Mouse (Mus musculus) embryonic facial prominence, embryonic 12.5 days (tissue): ENCODE measurements around the gene Fndc1. TPM values are rescaled to one million over a fixed set of nuclear protein-coding genes. Genes with fewer than 3 reads are reported as not detected.

Experiments used
- ATAC-seq: fragments of 200-750 bp; cut with Nextera tagmentation; 2 replicates; pipeline ENCODE4 v1.8.0; 2017; ENCODE audit not compliant: insufficient number of reproducible peaks, insufficient read depth, low FRiP score, low TSS enrichment
- H3K27ac ChIP-seq: fragments of 300-500 bp; sonication (generic); 2 replicates; pipeline ENCODE4 v1.5.1; 2016; ENCODE audit warnings: mild to moderate bottlenecking
- H3K27me3 ChIP-seq: fragments of 300-500 bp; sonication (generic); 2 replicates; pipeline ENCODE4 v1.6.1; 2016; ENCODE audit warnings: mild to moderate bottlenecking, moderate library complexity
- H3K36me3 ChIP-seq: fragments of 300-500 bp; sonication (generic); 2 replicates; pipeline ENCODE4 v1.6.1; 2016; ENCODE audit warnings: mild to moderate bottlenecking
- H3K4me1 ChIP-seq: fragments of 300-500 bp; sonication (generic); 2 replicates; pipeline ENCODE4 v1.6.1; 2016
- H3K4me2 ChIP-seq: fragments of 300-500 bp; sonication (generic); replicated peaks from 2 replicates; pipeline ENCODE4 v1.6.1; 2016; ENCODE audit warnings: mild to moderate bottlenecking, moderate library complexity
- H3K4me3 ChIP-seq: fragments of 300-500 bp; sonication (generic); 2 replicates; pipeline ENCODE4 v1.5.1; 2016; ENCODE audit warnings: mild to moderate bottlenecking
- H3K9ac ChIP-seq: fragments of 300-500 bp; sonication (generic); 2 replicates; pipeline ENCODE4 v1.6.1; 2016; ENCODE audit warnings: mild to moderate bottlenecking, moderate library complexity
- H3K9me3 ChIP-seq: fragments of 300-500 bp; sonication (generic); 2 replicates; pipeline ENCODE4 v1.6.1; 2016; ENCODE audit warnings: mild to moderate bottlenecking, moderate library complexity
- WGBS: fragments of 180-500 bp; shearing (Covaris S2); methylation state at CpG from one replicate; pipeline ENCODE4 v1.1.7; 2016; 5-methylcytosine and 5-hydroxymethylcytosine counted together
- polyA plus RNA-seq: library from polyadenylated mRNA; unstranded; fragments of >200 nt; fragmentation: Nextera tagmentation; extraction: Ambion mirVana; gene quantifications from 2 replicates; pipeline ENCODE4 v1.2.1, GENCODE M21; 2016

Fndc1 gene
- polyA plus RNA-seq, 1 experiment from 2014 or later, result 10.6 TPM

GRCm38 (mm10) chr17:7749051-7749815, 77.9 kb downstream of the Fndc1 start:
- no peak for ATAC-seq

GRCm38 (mm10) chr17:7746841-7747240, 80.3 kb downstream of the Fndc1 start:
- Histone ChIP-seq H3K36me3 (no peaks in the 10 kb centered on the region), H3K4me2 (no peak overlapping the region), H3K9ac (no peak overlapping the region), H3K4me3 (no peak overlapping the region), H3K27me3 (no peaks in the 10 kb centered on the region), H3K9me3 (no peaks in the 10 kb centered on the region), H3K27ac (no peak overlapping the region), H3K4me1 (no peaks in the 10 kb centered on the region)
- no peak for ATAC-seq
- WGBS, result 88% methylated on average over 3 of the region's 3 CpGs

More at GRCm38 (mm10) chr17:7749051-7749815, 77.9 kb downstream of the Fndc1 start:
- H3K4me1 ChIP-seq, result no peaks in the 10 kb centered on the region
- H3K4me3 ChIP-seq, result no peak overlapping the region
- no peak overlapping the region for H3K27ac ChIP-seq
- no peaks in the 10 kb centered on the region for H3K27me3 ChIP-seq
- 80% methylated on average over 4 of the region's 4 CpGs for WGBS
- no peak overlapping the region for H3K9ac ChIP-seq
- no peak overlapping the region for H3K4me2 ChIP-seq
- no peaks in the 10 kb centered on the region for H3K36me3 ChIP-seq
- H3K9me3 ChIP-seq, result no peaks in the 10 kb centered on the region

DNA sequence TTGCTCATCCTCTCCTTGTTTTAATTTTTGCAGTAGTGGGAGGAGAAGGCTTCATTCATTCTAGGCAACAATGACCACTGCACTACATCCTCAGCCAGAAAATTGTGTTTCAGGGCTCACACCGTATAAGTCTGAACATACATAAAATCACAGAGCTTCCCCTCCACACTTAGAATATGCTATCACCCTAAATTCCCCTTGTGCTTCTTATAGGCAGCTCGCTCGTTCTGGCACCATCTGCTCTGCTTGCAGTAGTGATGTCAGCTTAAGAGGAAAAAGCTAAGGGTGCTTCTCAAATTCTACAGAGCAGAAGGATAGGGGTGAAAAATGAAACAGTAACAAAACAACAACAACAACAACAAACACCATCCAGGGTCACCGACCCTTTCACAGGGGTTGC, 82.1 kb downstream of the Fndc1 start:
- H3K36me3 ChIP-seq, result no peaks in the 10 kb centered on the region
- ATAC-seq, result no peak

GRCm38 (mm10) chr17:7740988-7741387, 86.1 kb downstream of the Fndc1 start:
- H3K4me2 ChIP-seq, result no peak overlapping the region
- WGBS, result 24% methylated on average over 2 of the region's 2 CpGs
- H3K27ac ChIP-seq, result no peak overlapping the region
- H3K36me3 ChIP-seq, result no peaks in the 10 kb centered on the region
- no peaks in the 10 kb centered on the region for H3K9me3 ChIP-seq
- H3K4me3 ChIP-seq, result no peak overlapping the region
- H3K4me1 ChIP-seq, result no peaks in the 10 kb centered on the region
- H3K27me3 ChIP-seq, result no peaks in the 10 kb centered on the region
- no peak overlapping the region for H3K9ac ChIP-seq
- no peak for ATAC-seq

More for the DNA sequence above, 82.1 kb downstream of the Fndc1 start:
- H3K27ac ChIP-seq, result no peak overlapping the region
- H3K4me2 ChIP-seq, result no peak overlapping the region
- H3K9ac ChIP-seq, result no peak overlapping the region
- WGBS, result 87% methylated on average over 4 of the region's 4 CpGs
- H3K9me3 ChIP-seq, result no peaks in the 10 kb centered on the region
- no peak overlapping the region for H3K4me3 ChIP-seq
- no peaks in the 10 kb centered on the region for H3K4me1 ChIP-seq
- H3K27me3 ChIP-seq, result no peaks in the 10 kb centered on the region

DNA sequence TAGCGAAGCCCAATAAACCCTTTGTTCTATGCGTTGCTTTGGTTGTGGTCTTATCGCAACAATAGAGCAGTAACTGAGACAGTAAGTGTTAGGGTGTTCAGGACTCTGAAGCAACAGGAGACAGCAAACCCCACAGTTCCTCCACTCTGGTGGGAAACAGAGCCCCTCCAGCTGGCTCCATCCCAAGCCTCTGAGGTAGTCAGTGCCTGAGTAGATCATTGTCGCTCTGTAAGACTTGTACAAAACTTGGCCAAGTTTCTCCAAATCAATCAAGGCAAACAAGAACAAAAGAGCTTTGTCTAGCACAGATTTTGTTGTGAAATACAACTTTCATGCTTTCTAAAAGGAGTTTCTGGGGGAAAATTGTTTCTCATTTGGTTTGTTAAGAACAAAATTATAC, 104.1 kb downstream of the Fndc1 start:
- 89% methylated on average over 4 of the region's 4 CpGs for WGBS
- H3K27ac ChIP-seq, result no peak overlapping the region
- H3K27me3 ChIP-seq, result no peaks in the 10 kb centered on the region
- peaks cover 4% of the 10 kb centered on the region for H3K4me1 ChIP-seq
- no peaks in the 10 kb centered on the region for H3K9me3 ChIP-seq
- no peaks in the 10 kb centered on the region for H3K36me3 ChIP-seq
- H3K4me2 ChIP-seq, result no peak overlapping the region
- no peak overlapping the region for H3K4me3 ChIP-seq
- no peak overlapping the region for H3K9ac ChIP-seq
- ATAC-seq, result no peak

DNA sequence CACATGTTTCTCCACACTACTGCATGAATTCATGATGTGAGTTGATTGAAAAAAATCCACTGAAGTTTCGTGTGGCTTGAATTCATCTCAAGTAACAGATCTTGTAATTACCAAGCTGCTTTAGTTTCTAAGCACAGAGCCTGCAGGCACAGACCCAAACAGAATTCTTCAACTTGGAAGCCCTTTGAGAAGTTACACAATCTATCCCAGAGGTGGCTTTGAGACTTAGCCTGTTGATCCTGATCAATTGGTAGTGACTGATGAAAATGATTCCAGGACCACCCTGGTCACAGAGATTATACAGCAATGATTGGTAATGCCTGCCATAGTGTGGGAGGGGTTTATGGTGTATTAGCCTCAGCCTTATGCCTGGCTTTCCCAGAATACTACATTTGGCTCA, 108.2 kb downstream of the Fndc1 start:
- H3K4me2 ChIP-seq, result no peak overlapping the region
- no peaks in the 10 kb centered on the region for H3K27me3 ChIP-seq
- H3K27ac ChIP-seq, result no peak overlapping the region
- H3K9ac ChIP-seq, result no peak overlapping the region
- no peaks in the 10 kb centered on the region for H3K36me3 ChIP-seq
- H3K4me1 ChIP-seq, result no peaks in the 10 kb centered on the region
- no peaks in the 10 kb centered on the region for H3K9me3 ChIP-seq
- ATAC-seq, result no peak
- 24% methylated on average over 1 of the region's 1 CpGs for WGBS
- H3K4me3 ChIP-seq, result no peak overlapping the region

GRCm38 (mm10) chr17:7717945-7718344, 109.2 kb downstream of the Fndc1 start:
- H3K4me1 ChIP-seq, result no peaks in the 10 kb centered on the region
- H3K27ac ChIP-seq, result no peak overlapping the region
- no peaks in the 10 kb centered on the region for H3K27me3 ChIP-seq
- no peak overlapping the region for H3K4me2 ChIP-seq
- no peak for ATAC-seq
- no peaks in the 10 kb centered on the region for H3K36me3 ChIP-seq
- H3K4me3 ChIP-seq, result no peak overlapping the region
- 80% methylated on average over 6 of the region's 6 CpGs for WGBS
- H3K9ac ChIP-seq, result no peak overlapping the region
- no peaks in the 10 kb centered on the region for H3K9me3 ChIP-seq

DNA sequence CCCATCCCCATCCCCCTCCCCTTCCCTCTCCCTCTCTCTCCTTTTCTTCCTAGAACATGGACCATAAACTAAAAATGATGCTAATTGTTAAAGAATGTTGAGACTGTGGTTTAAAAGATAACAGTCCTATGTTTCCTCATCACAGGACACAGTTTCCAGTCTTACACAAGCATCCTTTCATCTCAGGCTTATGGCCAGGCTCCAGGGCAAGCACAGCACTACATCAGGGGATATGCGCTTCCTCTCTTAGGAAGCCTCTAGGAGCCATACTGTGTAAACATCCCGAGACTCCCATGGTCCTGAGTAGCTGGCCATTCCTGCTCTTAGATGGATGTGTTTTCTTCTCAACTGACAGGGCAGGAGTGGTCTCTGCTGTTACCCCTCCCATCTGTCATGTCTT, 114.1 kb downstream of the Fndc1 start:
- no peak overlapping the region for H3K4me2 ChIP-seq
- no peak overlapping the region for H3K4me3 ChIP-seq
- WGBS, result 58% methylated on average over 2 of the region's 2 CpGs
- H3K27me3 ChIP-seq, result no peaks in the 10 kb centered on the region
- no peaks in the 10 kb centered on the region for H3K4me1 ChIP-seq
- no peak for ATAC-seq
- no peaks in the 10 kb centered on the region for H3K36me3 ChIP-seq
- H3K9ac ChIP-seq, result no peak overlapping the region
- H3K27ac ChIP-seq, result no peak overlapping the region
- H3K9me3 ChIP-seq, result no peaks in the 10 kb centered on the region

DNA sequence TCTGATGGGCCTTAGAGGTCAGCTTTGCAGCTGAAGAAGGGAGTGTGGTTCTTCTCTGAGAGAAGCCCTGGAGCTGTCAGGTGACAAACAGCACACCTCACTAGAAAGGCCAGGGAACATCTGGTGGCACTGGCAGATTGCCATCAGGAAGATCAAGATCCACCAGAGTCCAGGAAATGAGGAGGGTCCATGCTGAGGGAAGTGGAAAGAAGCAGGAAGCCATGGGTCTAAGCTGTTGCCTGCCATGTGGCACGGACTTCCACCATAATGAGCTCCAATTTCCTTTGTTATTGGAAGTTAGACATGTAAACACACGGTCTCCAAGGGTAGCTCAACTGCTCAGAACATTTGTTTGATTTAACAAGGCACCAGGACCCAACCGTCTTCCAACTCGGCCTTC, 120.0 kb downstream of the Fndc1 start:
- Histone ChIP-seq H3K4me3 (no peak overlapping the region), H3K9ac (no peak overlapping the region), H3K4me1 (no peaks in the 10 kb centered on the region), H3K4me2 (no peak overlapping the region), H3K9me3 (no peaks in the 10 kb centered on the region), H3K27me3 (no peaks in the 10 kb centered on the region), H3K36me3 (no peaks in the 10 kb centered on the region), H3K27ac (no peak overlapping the region)
- WGBS, result 66% methylated on average over 4 of the region's 4 CpGs
- no peak for ATAC-seq

- H3K4me1 ChIP-seq, result no peaks in the 10 kb centered on the region
- no peak overlapping the region for H3K9ac ChIP-seq
- H3K4me2 ChIP-seq, result no peak overlapping the region
- ATAC-seq, result no peak
- no peaks in the 10 kb centered on the region for H3K9me3 ChIP-seq
- H3K27me3 ChIP-seq, result no peaks in the 10 kb centered on the region
- H3K27ac ChIP-seq, result no peak overlapping the region
- 86% methylated on average over 4 of the region's 4 CpGs for WGBS
- H3K36me3 ChIP-seq, result no peaks in the 10 kb centered on the region
- no peak overlapping the region for H3K4me3 ChIP-seq
Observed at GRCm38 (mm10) chr17:7690271-7690670, 136.8 kb downstream of the Fndc1 start.
